Mouse (Mus musculus): ENCODE results near the gene Capn15.

The Capn15 gene

GRCm38 (mm10) chr17:25918037-25918750 lies 67.4 kb downstream of the Capn15 start:
- DNase-seq, result no peak

GRCm38 (mm10) chr17:25916931-25917647 lies 68.5 kb downstream of the Capn15 start:
- no peak for DNase-seq

GRCm38 (mm10) chr17:25914295-25914694 lies 71.3 kb downstream of the Capn15 start:
- DNase-seq, result no peak

GRCm38 (mm10) chr17:25913877-25914275 lies 71.7 kb downstream of the Capn15 start:
- no peak for DNase-seq

- DNase-seq, result peak; percentile 75
Observed at GRCm38 (mm10) chr17:25913186-25913876, 72.3 kb downstream of the Capn15 start.

GRCm38 (mm10) chr17:25911816-25912215 lies 73.8 kb downstream of the Capn15 start:
- DNase-seq, result peak; percentile 71

All from cerebellum, adult 8-10 months (tissue).